Mouse (Mus musculus) CH12.LX (cell line): ENCODE measurements around the gene Gm27021. TPM values are rescaled to one million over a fixed set of nuclear protein-coding genes. Genes with fewer than 3 reads are reported as not detected.
A peak's percentile ranks its signal among the peaks of the same experiment; 100 is the strongest.

ENCODE experiments used
- DNase-seq: peaks from one replicate; pipeline ENCODE4 v3.0.0-alpha.2; 2013; ENCODE audit errors: extremely low read depth
- H3K27ac ChIP-seq: 2 replicates; pipeline ENCODE4 v1.5.1; 2012; ENCODE audit warnings: low read depth, mild to moderate bottlenecking, control low read depth, moderate library complexity; ENCODE audit not compliant: insufficient read depth
- H3K27me3 ChIP-seq: replicated peaks from 2 replicates; pipeline ENCODE3; 2012; ENCODE audit warnings: inconsistent platforms
- H3K36me3 ChIP-seq, 2 experiments: replicated peaks in 1 of 2; 2 replicates each; pipeline versions ENCODE3 to v1.6.1; 2012; ENCODE audit warnings: inconsistent platforms in 1 of 2, low read length in 1 of 2, mild to moderate bottlenecking in 1 of 2, mixed read lengths in 1 of 2, moderate library complexity in 1 of 2; ENCODE audit not compliant: control insufficient read depth in 1 of 2, insufficient read depth in 1 of 2
- H3K4me1 ChIP-seq, 2 experiments: 2 replicates each; pipeline ENCODE4 v1.6.1; 2012; ENCODE audit warnings: inconsistent platforms in 1 of 2, moderate library complexity in 1 of 2; ENCODE audit not compliant: insufficient read depth in 2 of 2, control insufficient read depth in 1 of 2
- H3K4me2 ChIP-seq: 2 replicates; pipeline ENCODE4 v1.6.1; 2012; ENCODE audit warnings: low read depth, mild to moderate bottlenecking, control low read depth; ENCODE audit not compliant: poor library complexity, insufficient read depth, severe bottlenecking
- H3K4me3 ChIP-seq, 3 experiments: fragments of 150-350 bp in 1 of 3; sonication (generic) in 1 of 3; replicated peaks in 1 of 3; 2 replicates each; pipeline versions ENCODE3 to v1.5.1; 2011 to 2012; ENCODE audit warnings: low read depth in 2 of 3, low read length in 2 of 3, mild to moderate bottlenecking in 2 of 3, moderate library complexity in 2 of 3, control low read depth in 1 of 3, improper control_type of control experiment in 1 of 3, inconsistent platforms in 1 of 3, mixed read lengths in 1 of 3; ENCODE audit not compliant: poor library complexity in 1 of 3
- H3K79me2 ChIP-seq: replicated peaks from 2 replicates; pipeline ENCODE4 v1.6.1; 2012; ENCODE audit warnings: mild to moderate bottlenecking, moderate library complexity; ENCODE audit not compliant: control insufficient read depth, poor library complexity, insufficient read depth, severe bottlenecking; ENCODE audit errors: extremely low read depth
- H3K9ac ChIP-seq: 2 replicates; pipeline ENCODE4 v1.6.1; 2012; ENCODE audit warnings: low read depth, mild to moderate bottlenecking, control low read depth, moderate library complexity; ENCODE audit not compliant: insufficient read depth
- H3K9me3 ChIP-seq: replicated peaks from 2 replicates; pipeline ENCODE3; 2012; ENCODE audit warnings: low read length, inconsistent platforms, mixed read lengths
- CHD1 ChIP-seq: IDR thresholded peaks from 2 replicates; pipeline ENCODE4 v1.6.1; 2012; ENCODE audit warnings: low read depth, low read length, improper control_type of control experiment, inconsistent platforms
- GABPA ChIP-seq: IDR thresholded peaks from 2 replicates; pipeline ENCODE4 v1.6.1; 2012; ENCODE audit warnings: low read depth, low read length, improper control_type of control experiment, inconsistent platforms; ENCODE audit not compliant: insufficient replicate concordance
- HCFC1 ChIP-seq: IDR thresholded peaks from 2 replicates; pipeline ENCODE4 v1.6.1; 2012; ENCODE audit warnings: low read depth, mild to moderate bottlenecking, inconsistent platforms, low read length, improper control_type of control experiment
- IRF4 ChIP-seq: IDR thresholded peaks from 2 replicates; pipeline ENCODE4 v1.6.1; 2014; ENCODE audit warnings: low read depth, mild to moderate bottlenecking, inconsistent platforms, low read length, improper control_type of control experiment
- MAFK ChIP-seq: IDR thresholded peaks from 2 replicates; pipeline ENCODE4 v1.6.1; 2011; ENCODE audit warnings: low read length, improper control_type of control experiment; ENCODE audit not compliant: insufficient replicate concordance
- MAZ ChIP-seq: IDR thresholded peaks from 2 replicates; pipeline ENCODE4 v1.6.1; 2012; ENCODE audit warnings: low read depth, mild to moderate bottlenecking, inconsistent platforms, low read length, improper control_type of control experiment, moderate library complexity
- MEF2A ChIP-seq: IDR thresholded peaks from 2 replicates; pipeline ENCODE4 v1.6.1; 2014; ENCODE audit warnings: low read depth, mild to moderate bottlenecking, inconsistent platforms, low read length, improper control_type of control experiment, borderline replicate concordance
- NELFE ChIP-seq: IDR thresholded peaks from 2 replicates; pipeline ENCODE4 v1.6.1; 2011; ENCODE audit warnings: low read depth, low read length, improper control_type of control experiment
- PAX5 ChIP-seq: IDR thresholded peaks from 2 replicates; pipeline ENCODE4 v1.6.1; 2012; ENCODE audit warnings: low read length, inconsistent platforms, mixed read lengths
- POLR2A ChIP-seq: IDR thresholded peaks from 2 replicates; pipeline ENCODE4 v1.6.1; 2011; ENCODE audit warnings: low read depth, mild to moderate bottlenecking, improper control_type of control experiment, low read length
- RCOR1 ChIP-seq: conservative IDR thresholded peaks from 2 replicates; pipeline ENCODE4 v1.6.1; 2012; ENCODE audit warnings: low read depth, mild to moderate bottlenecking, inconsistent platforms, low read length, improper control_type of control experiment
- UBTF ChIP-seq: IDR thresholded peaks from 2 replicates; pipeline ENCODE4 v1.6.1; 2012; ENCODE audit warnings: low read depth, mild to moderate bottlenecking, inconsistent platforms, low read length, improper control_type of control experiment, moderate library complexity
- USF1 ChIP-seq: IDR thresholded peaks from 2 replicates; pipeline ENCODE4 v1.6.1; 2014; ENCODE audit warnings: low read depth, mild to moderate bottlenecking, inconsistent platforms, low read length, improper control_type of control experiment
- USF2 ChIP-seq: conservative IDR thresholded peaks from 2 replicates; pipeline ENCODE4 v1.6.1; 2011; ENCODE audit warnings: low read depth, low read length, improper control_type of control experiment
- ZKSCAN1 ChIP-seq: IDR thresholded peaks from 2 replicates; pipeline ENCODE4 v1.6.1; 2012; ENCODE audit warnings: low read depth, inconsistent platforms, low read length, improper control_type of control experiment, borderline replicate concordance
- ZNF384 ChIP-seq: IDR thresholded peaks from 2 replicates; pipeline ENCODE4 v1.6.1; 2012; ENCODE audit warnings: low read depth, low read length, improper control_type of control experiment, inconsistent platforms
- dilution Hi-C: fragments of 300-500 bp; cut with MboI; formaldehyde crosslinking; loops from 2 replicates; pipeline ENCODE4 v1.14.3; 2020; ENCODE audit warnings: low sequenced_read_pairs; ENCODE audit not compliant: extremely low pct_unique_long_range_greater_than_20kb, extremely low pct_ligation_motif_present
- in situ Hi-C: fragments of 300-500 bp; cut with MboI; formaldehyde crosslinking; loops from 3 replicates; pipeline ENCODE4 v1.14.3; 2019; ENCODE audit warnings: low sequenced_read_pairs, low pct_ligation_motif_present, low pct_unique_long_range_greater_than_20kb, mixed read lengths
- polyA plus RNA-seq: library from polyadenylated mRNA; unstranded; fragments of >175 nt; gene quantifications from 2 replicates; pipeline ENCODE4 v1.2.1, GENCODE M21; 2012; ENCODE audit warnings: low read depth; ENCODE audit not compliant: insufficient read length
- total RNA-seq, 2 experiments: library from RNA; depleted of rRNA; stranded (reverse); fragments of 300-350 nt in 1 of 2; fragments of >200 nt in 1 of 2; gene quantifications; 2 replicates each; pipeline ENCODE4 v1.2.3; 2012 to 2014

Gm27021 gene
- total and polyA plus RNA-seq, 3 experiments, result 1.0 to 1.1 TPM; not detected in 1

- Histone ChIP-seq H3K27me3 (peaks cover 12% of the 10 kb centered on the region), H3K36me3 (peaks cover 5 to 10% of the 10 kb centered on the region in 2 experiments), H3K9ac (no peak overlapping the region), H3K4me1 (peaks cover 3 to 18% of the 10 kb centered on the region in 2 experiments; a peak in 3 of 4 replicates), H3K9me3 (peaks cover 6% of the 10 kb centered on the region), H3K4me2 (no peak overlapping the region), H3K4me3 (no peak overlapping the region), H3K79me2 (peaks cover 17% of the 10 kb centered on the region), H3K27ac (no peak overlapping the region)
- TF ChIP-seq POLR2A (no peak), MAZ (no peak), PAX5 (no peak), ZNF384 (no peak), NELFE (no peak), RCOR1 (no peak), GABPA (no peak), MAFK (no peak), ZKSCAN1 (no peak), CHD1 (no peak)
- in situ Hi-C loops, result no loop called here
- DNase-seq, result no peak
- dilution Hi-C loops, result no loop called here
These were observed 76.1 kb downstream of the Gm27021 start for GRCm38 (mm10) chr8:120591587-120592292.

- peaks cover 17% of the 10 kb centered on the region for H3K79me2 ChIP-seq
- H3K9me3 ChIP-seq, result peaks cover 6% of the 10 kb centered on the region
- no peak overlapping the region for H3K27ac ChIP-seq
- in situ Hi-C loops (no loop called here), dilution Hi-C loops (no loop called here)
- H3K27me3 ChIP-seq, result peaks cover 12% of the 10 kb centered on the region
- peak; percentile 24 for DNase-seq
- H3K9ac ChIP-seq, result peak overlapping the region; percentile 15; the same call in 1 of the 2 replicates
- peaks cover 16 to 27% of the 10 kb centered on the region in 2 experiments for H3K36me3 ChIP-seq
- peak overlapping the region in 1 of 3 experiments; percentile 97 for H3K4me3 ChIP-seq
- TF ChIP-seq POLR2A, result no peak
- no peak for TF ChIP-seq NELFE
- no peak for TF ChIP-seq MAFK
- no peak for TF ChIP-seq UBTF
- no peak for TF ChIP-seq IRF4
- no peak for TF ChIP-seq USF2
- TF ChIP-seq USF1, result no peak
- TF ChIP-seq HCFC1, result no peak
- no peak for TF ChIP-seq MEF2A
- peak overlapping the region; percentile 75 for H3K4me2 ChIP-seq
- peaks cover 3 to 16% of the 10 kb centered on the region in 2 experiments; a peak in 3 of 4 replicates for H3K4me1 ChIP-seq
These were observed 78.0 kb downstream of the Gm27021 start for GRCm38 (mm10) chr8:120589921-120590320.
